Mouse (Mus musculus) adrenal gland, adult 8-10 months (tissue): Measurements from ENCODE around the gene Rps6ka2. TPM values are rescaled to one million over a fixed set of nuclear protein-coding genes. Genes with fewer than 3 reads are reported as not detected.
"Not testable (repeated sequence)": the region's sequence is repeated elsewhere in the genome, so short reads cannot be mapped to it uniquely, and the experiment has no call there.

Experiments used
- DNase-seq: peaks from one replicate; pipeline ENCODE4 v3.0.0; 2022
- total RNA-seq, 4 experiments: library from RNA; stranded (reverse); gene quantifications; 2 replicates each; pipeline ENCODE4 v1.2.4; 2022

The Rps6ka2 gene
- total RNA-seq, 4 experiments from 2014 or later: 14.9 to 20.8 (median 19.2) TPM

GRCm38 (mm10) chr17:7170304-7171295 is 685 bp downstream of the Rps6ka2 start:
- DNase-seq: no peak

GRCm38 (mm10) chr17:7173331-7174028 is 3.6 kb downstream of the Rps6ka2 start:
- DNase-seq: peak; percentile 51

DNA sequence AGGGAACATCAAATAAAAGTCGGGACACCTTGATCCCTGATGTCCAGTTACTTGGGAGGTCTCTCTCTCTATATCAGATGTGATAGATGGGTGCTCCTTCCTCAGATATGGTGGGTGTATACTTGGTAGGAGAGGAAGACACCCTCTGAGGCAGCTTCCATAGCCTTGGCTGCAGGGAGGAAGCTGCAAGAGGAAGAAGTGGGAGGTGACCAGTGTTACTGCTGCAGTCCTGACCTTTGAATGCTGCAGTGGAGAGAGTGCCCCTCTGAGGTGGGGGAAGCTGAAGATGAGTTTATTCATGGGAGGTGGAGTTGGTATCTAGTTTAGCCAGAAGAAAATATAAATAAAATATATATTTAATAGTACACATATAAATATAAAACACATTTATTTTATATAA is 5.4 kb downstream of the Rps6ka2 start:
- no peak for DNase-seq

GRCm38 (mm10) chr17:7176394-7176793 is 6.5 kb downstream of the Rps6ka2 start:
- no peak for DNase-seq

DNA sequence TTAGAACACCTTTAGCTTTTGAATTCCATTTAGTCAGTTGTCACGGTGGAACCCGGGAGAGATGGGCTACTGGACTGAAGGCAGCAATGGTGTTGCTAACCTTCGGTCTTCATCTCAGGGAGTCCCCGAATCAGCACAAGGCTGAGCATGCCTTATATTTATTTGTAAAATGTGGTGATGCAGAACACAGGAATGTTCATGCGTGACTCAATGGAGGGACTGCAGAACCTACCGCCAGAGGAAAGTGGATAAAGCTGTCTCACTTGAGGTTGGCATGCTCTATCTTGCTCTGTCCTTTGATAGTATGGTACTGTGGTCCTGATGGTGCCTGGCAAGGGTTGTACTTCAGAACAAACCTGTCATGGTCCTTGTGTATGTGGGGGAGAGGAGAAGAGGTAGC is 8.3 kb downstream of the Rps6ka2 start:
- no peak for DNase-seq

GRCm38 (mm10) chr17:7182187-7182586 is 12.3 kb downstream of the Rps6ka2 start:
- no peak for DNase-seq

- not testable (repeated sequence) for DNase-seq
Measured at GRCm38 (mm10) chr17:7187037-7187436, 17.1 kb downstream of the Rps6ka2 start.

- no peak for DNase-seq
Measured at GRCm38 (mm10) chr17:7189425-7189824, 19.5 kb downstream of the Rps6ka2 start.

DNA sequence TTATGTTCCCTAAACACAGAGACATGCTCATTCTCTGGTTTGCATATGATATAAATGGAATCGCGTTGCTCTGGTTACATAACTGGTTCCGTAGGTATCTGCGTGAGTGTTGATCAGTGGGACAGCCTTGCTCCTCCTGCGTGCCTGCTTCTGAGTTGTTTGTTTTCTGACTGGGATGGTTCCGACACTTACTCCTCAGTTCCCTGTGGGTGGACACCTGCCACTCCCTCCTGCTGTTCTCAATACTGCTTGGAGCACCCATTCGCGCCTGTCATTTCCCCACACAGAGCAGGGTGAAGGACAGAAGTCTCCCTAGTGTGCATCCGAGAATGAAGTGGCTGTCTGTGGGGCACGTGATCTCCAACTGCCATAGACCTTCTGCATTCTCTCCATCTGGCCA is 20.1 kb downstream of the Rps6ka2 start:
- DNase-seq: no peak

DNA sequence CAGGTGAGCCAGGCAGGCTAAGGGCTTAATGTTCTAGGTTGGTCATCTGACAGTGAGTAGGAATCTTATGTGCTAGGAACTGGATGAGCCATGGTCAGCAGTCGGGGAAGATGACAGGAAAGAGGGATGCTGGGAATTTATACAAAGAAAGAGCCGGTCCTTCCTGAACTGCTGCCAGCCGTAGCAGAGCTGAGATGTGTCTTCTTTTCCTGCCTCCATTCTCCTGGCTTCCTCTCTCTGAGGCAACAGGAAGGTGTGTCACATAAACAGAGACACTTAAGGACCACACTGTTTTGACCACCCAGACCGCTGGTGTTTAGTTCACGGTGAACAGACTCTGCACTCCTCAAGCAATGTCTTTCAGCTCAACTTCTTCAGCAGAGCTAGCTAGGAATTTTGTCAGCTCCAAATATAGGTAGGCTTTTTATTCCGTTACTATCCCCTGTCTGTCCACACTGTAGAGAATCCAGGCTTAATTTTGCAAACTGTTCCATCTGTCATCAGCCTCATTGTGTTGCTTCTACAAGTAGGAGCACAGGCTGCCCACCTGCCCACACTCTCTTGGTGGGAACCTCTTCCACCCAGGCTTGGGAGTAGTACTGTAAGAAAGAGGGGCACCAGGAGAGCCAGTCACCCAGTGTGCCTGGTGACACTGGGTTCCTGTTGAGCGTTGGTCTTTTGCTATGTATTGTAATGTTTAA is 24.4 kb downstream of the Rps6ka2 start:
- DNase-seq: no peak

GRCm38 (mm10) chr17:7197121-7197925 is 27.4 kb downstream of the Rps6ka2 start:
- no peak for DNase-seq

DNA sequence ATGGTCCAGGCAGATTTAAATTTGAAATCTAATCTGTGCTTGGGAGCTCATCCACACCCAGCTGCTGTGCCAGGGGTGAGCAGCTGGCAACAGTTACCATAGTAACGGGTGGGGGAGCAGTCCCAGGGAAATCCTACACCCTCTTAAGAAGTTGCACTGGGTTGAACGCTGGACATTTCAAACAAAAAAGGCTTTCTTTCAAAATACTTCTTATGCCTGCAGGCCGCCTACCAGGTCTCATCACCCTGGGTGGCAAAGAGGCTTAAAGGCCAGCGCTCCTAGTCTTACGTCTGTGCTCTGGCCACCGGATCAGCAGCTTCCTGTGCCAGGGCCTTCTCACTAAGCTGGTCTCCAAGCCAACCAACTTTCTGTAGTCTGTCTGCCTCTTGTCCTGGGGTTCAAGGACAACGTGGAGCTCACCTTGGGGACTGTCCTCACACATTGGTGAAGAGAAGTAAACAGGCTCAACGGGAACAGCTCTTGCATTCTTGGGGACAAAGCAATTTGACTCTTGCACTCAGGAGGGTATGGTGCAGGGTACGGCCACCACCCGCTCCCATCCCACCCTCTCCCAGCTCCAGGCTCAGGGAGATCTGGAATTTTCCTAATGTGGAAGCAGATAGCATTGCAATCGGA is 35.0 kb downstream of the Rps6ka2 start:
- DNase-seq: no peak

DNA sequence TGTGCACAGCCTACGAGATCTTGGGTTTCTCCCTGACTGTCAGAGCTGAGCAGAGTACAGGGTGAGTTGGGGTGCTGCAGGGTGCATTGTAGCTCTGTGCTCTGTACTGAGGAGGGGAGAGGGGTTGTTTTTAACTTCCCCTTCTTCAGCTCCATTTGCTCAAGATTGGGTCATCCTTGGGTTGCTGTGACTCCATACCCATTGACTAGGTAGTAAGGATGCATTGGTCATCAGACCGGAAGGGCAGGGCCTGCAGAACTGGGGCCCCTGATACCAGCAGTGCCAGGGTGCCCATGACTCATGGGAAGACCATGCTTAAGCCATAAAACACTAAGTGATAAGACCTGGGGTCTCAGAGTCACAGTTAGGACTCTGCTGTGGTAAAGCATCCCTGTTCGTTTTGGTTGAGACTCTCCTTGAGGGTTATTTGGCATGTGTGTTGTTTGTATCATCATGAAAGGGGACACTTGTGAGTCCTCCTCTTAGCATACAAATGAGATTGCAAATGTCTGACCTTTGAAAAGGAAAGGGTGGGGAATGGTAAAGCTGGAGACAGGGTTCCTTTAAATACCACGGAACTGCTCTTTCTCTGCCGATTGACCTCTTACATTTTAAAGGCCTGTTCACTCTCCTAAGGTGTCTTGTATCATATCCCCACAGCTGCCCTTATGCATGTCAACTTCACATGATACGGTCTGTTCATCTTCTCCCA is 36.7 kb downstream of the Rps6ka2 start:
- no peak for DNase-seq

- no peak for DNase-seq
Measured at GRCm38 (mm10) chr17:7210648-7211047, 40.7 kb downstream of the Rps6ka2 start.

GRCm38 (mm10) chr17:7211893-7212292 is 42.0 kb downstream of the Rps6ka2 start:
- no peak for DNase-seq

DNA sequence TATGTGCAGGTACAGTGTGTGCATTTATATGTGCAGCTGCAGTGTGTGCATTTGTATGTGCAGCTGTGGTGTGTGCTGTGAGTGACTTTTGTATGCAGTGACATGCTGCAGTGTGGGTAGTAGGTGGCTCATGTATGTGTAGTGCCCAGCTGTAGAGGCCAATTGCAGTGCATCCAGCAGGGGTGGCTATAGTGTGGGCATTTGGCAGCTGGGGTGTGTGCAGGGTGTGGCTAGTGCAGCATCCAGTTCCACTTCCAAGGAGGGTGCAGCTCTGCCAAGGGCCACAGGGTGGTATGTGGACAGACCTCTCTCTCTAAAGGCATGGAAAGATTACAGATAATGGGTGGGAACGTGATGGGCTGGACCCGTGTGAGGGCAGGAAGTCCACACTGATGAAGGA is 43.3 kb downstream of the Rps6ka2 start:
- DNase-seq: no peak

DNA sequence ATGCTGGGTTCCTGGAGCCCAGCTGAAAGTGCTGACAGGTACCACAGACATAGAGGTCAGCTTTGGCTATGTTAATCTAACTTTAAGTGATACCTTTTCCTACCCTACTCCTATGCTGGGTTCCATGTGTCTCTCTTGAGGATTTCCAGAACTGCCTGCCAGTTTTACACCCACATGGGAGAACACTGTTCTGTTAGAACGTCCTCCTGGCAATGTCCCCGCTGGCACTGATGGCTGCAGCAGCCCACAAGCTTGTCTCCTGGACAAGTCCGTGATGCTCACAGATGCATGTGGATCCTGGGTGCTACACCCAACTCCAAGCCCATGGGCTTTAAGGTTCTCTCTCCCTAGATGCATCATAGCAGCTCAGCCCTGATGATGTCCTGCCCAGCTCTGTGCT is 44.1 kb downstream of the Rps6ka2 start:
- DNase-seq: no peak

GRCm38 (mm10) chr17:7217791-7218329 is 47.9 kb downstream of the Rps6ka2 start:
- no peak for DNase-seq

DNA sequence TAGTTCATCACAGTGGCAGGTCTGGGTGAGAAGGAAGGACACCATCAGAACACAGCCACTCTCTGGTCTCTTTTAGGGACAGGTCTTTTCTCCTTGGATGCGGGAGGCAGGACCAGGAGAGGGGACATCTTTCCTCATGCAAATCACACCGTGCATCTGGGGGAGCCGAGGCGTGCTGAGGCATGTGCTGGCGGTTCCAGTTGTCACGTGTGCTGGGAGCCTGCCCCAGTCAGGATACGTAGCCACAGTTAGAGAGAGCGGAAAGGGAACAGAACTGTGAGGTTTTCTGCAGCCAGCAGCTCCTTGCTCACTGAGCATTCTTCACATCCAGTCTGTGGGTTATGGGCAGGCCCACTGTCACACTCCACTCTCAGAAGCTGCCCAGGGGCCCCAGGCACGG is 48.5 kb downstream of the Rps6ka2 start:
- DNase-seq: no peak

- DNase-seq: no peak
Measured at GRCm38 (mm10) chr17:7219044-7219718, 49.3 kb downstream of the Rps6ka2 start.
